Mouse (Mus musculus): ENCODE results near the gene Fgfr1op2. TPM values are rescaled to one million over a fixed set of nuclear protein-coding genes. Genes with fewer than 3 reads are reported as not detected.

The Fgfr1op2 gene
- polyA plus RNA-seq, 1 experiment from 2014 or later, result 77.1 TPM

- ATAC-seq (ENCODE audit: low FRiP score), result 0 out of 2 replicates have a peak, but pooled peaks have one; percentile 8
- H3K27ac ChIP-seq (ENCODE audit: low read depth, low read length), result no peak overlapping the region
- 11% methylated on average over 14 of the region's 14 CpGs for WGBS
- no peaks in the 10 kb centered on the region for H3K9me3 ChIP-seq (ENCODE audit: control insufficient read depth, low read length)
- H3K36me3 ChIP-seq (ENCODE audit: control insufficient read depth, insufficient read depth, low read length), result no peaks in the 10 kb centered on the region
- H3K4me3 ChIP-seq (ENCODE audit: low read depth, low read length), result peak overlapping the region; percentile 62
- peak overlapping the region; percentile 79 for H3K9ac ChIP-seq (ENCODE audit: low read length)
- peak; percentile 81 for DNase-seq (ENCODE audit: low spot score, missing footprints)
- no peaks in the 10 kb centered on the region; the same call in 1 of the 2 replicates for H3K4me1 ChIP-seq (ENCODE audit: control insufficient read depth, insufficient read depth, low read length)
- H3K27me3 ChIP-seq (ENCODE audit: control insufficient read depth, insufficient read depth, low read length), result no peaks in the 10 kb centered on the region
- H3K4me2 ChIP-seq, result peak overlapping the region; percentile 53
These were observed 56.6 kb downstream of the Fgfr1op2 start for GRCm38 (mm10) chr6:146633629-146634014.

GRCm38 (mm10) chr6:146634015-146634722, 57.2 kb downstream of the Fgfr1op2 start:
- H3K9ac ChIP-seq (ENCODE audit: low read length), result peak overlapping the region; percentile 79
- WGBS, result under 1% methylated on average over 74 of the region's 82 CpGs

GRCm38 (mm10) chr6:146634759-146635606, 58.0 kb downstream of the Fgfr1op2 start:
- Histone ChIP-seq H3K36me3 (ENCODE audit: control insufficient read depth, insufficient read depth, low read length) (no peaks in the 10 kb centered on the region), H3K4me2 (peak overlapping the region; percentile 53), H3K27ac (ENCODE audit: low read depth, low read length) (no peak overlapping the region), H3K4me1 (ENCODE audit: control insufficient read depth, insufficient read depth, low read length) (no peaks in the 10 kb centered on the region; the same call in 1 of the 2 replicates), H3K9me3 (ENCODE audit: control insufficient read depth, low read length) (no peaks in the 10 kb centered on the region), H3K9ac (ENCODE audit: low read length) (no peak overlapping the region), H3K4me3 (ENCODE audit: low read depth, low read length) (peak overlapping the region; percentile 62), H3K27me3 (ENCODE audit: control insufficient read depth, insufficient read depth, low read length) (no peaks in the 10 kb centered on the region)
- WGBS, result 65% methylated on average over 4 of the region's 4 CpGs
- peak; percentile 83 for DNase-seq (ENCODE audit: low spot score, missing footprints)
- no peak for ATAC-seq (ENCODE audit: low FRiP score)

More at GRCm38 (mm10) chr6:146634015-146634722, 57.2 kb downstream of the Fgfr1op2 start:
- Histone ChIP-seq H3K36me3 (ENCODE audit: control insufficient read depth, insufficient read depth, low read length) (no peaks in the 10 kb centered on the region), H3K4me1 (ENCODE audit: control insufficient read depth, insufficient read depth, low read length) (no peaks in the 10 kb centered on the region; the same call in 1 of the 2 replicates), H3K27ac (ENCODE audit: low read depth, low read length) (no peak overlapping the region; the same call in 1 of the 2 replicates), H3K9me3 (ENCODE audit: control insufficient read depth, low read length) (no peaks in the 10 kb centered on the region), H3K27me3 (ENCODE audit: control insufficient read depth, insufficient read depth, low read length) (no peaks in the 10 kb centered on the region), H3K4me3 (ENCODE audit: low read depth, low read length) (peak overlapping the region; percentile 62), H3K4me2 (peak overlapping the region; percentile 53)
- ATAC-seq (ENCODE audit: low FRiP score) (peak; percentile 97), DNase-seq (ENCODE audit: low spot score, missing footprints) (peak; percentile 98)

- Histone ChIP-seq H3K36me3 (ENCODE audit: control insufficient read depth, insufficient read depth, low read length) (no peaks in the 10 kb centered on the region), H3K27ac (ENCODE audit: low read depth, low read length) (no peak overlapping the region), H3K9me3 (ENCODE audit: control insufficient read depth, low read length) (no peaks in the 10 kb centered on the region), H3K27me3 (ENCODE audit: control insufficient read depth, insufficient read depth, low read length) (no peaks in the 10 kb centered on the region), H3K9ac (ENCODE audit: low read length) (no peak overlapping the region), H3K4me1 (ENCODE audit: control insufficient read depth, insufficient read depth, low read length) (no peaks in the 10 kb centered on the region; the same call in 1 of the 2 replicates), H3K4me3 (ENCODE audit: low read depth, low read length) (no peak overlapping the region), H3K4me2 (no peak overlapping the region)
- 91% methylated on average over 5 of the region's 5 CpGs for WGBS
- ATAC-seq (ENCODE audit: low FRiP score) (no peak), DNase-seq (ENCODE audit: low spot score, missing footprints) (no peak)
These were observed 59.5 kb downstream of the Fgfr1op2 start for GRCm38 (mm10) chr6:146636482-146636881.

- WGBS, result 88% methylated on average over 7 of the region's 7 CpGs
These were observed 63.3 kb downstream of the Fgfr1op2 start for GRCm38 (mm10) chr6:146640068-146640965.

GRCm38 (mm10) chr6:146640991-146641390, 64.0 kb downstream of the Fgfr1op2 start:
- DNase-seq (ENCODE audit: low spot score, missing footprints) (no peak), ATAC-seq (ENCODE audit: low FRiP score) (no peak)
- no peak overlapping the region for H3K4me2 ChIP-seq
- H3K9me3 ChIP-seq (ENCODE audit: control insufficient read depth, low read length), result no peaks in the 10 kb centered on the region
- WGBS, result 86% methylated on average over 6 of the region's 6 CpGs
- H3K4me3 ChIP-seq (ENCODE audit: low read depth, low read length), result no peak overlapping the region
- peaks cover 7% of the 10 kb centered on the region for H3K4me1 ChIP-seq (ENCODE audit: control insufficient read depth, insufficient read depth, low read length)
- H3K36me3 ChIP-seq (ENCODE audit: control insufficient read depth, insufficient read depth, low read length), result no peaks in the 10 kb centered on the region
- H3K27ac ChIP-seq (ENCODE audit: low read depth, low read length), result no peak overlapping the region
- H3K9ac ChIP-seq (ENCODE audit: low read length), result no peak overlapping the region
- no peaks in the 10 kb centered on the region for H3K27me3 ChIP-seq (ENCODE audit: control insufficient read depth, insufficient read depth, low read length)

More at GRCm38 (mm10) chr6:146640068-146640965, 63.3 kb downstream of the Fgfr1op2 start:
- Histone ChIP-seq H3K9me3 (ENCODE audit: control insufficient read depth, low read length) (no peaks in the 10 kb centered on the region), H3K27ac (ENCODE audit: low read depth, low read length) (no peak overlapping the region), H3K4me2 (no peak overlapping the region), H3K36me3 (ENCODE audit: control insufficient read depth, insufficient read depth, low read length) (no peaks in the 10 kb centered on the region), H3K4me1 (ENCODE audit: control insufficient read depth, insufficient read depth, low read length) (peaks cover 7% of the 10 kb centered on the region), H3K27me3 (ENCODE audit: control insufficient read depth, insufficient read depth, low read length) (no peaks in the 10 kb centered on the region), H3K4me3 (ENCODE audit: low read depth, low read length) (no peak overlapping the region), H3K9ac (ENCODE audit: low read length) (no peak overlapping the region)
- DNase-seq (ENCODE audit: low spot score, missing footprints) (no peak), ATAC-seq (ENCODE audit: low FRiP score) (no peak)

GRCm38 (mm10) chr6:146641621-146642210, 64.7 kb downstream of the Fgfr1op2 start:
- no peaks in the 10 kb centered on the region for H3K36me3 ChIP-seq (ENCODE audit: control insufficient read depth, insufficient read depth, low read length)
- no peaks in the 10 kb centered on the region for H3K27me3 ChIP-seq (ENCODE audit: control insufficient read depth, insufficient read depth, low read length)
- no peaks in the 10 kb centered on the region for H3K9me3 ChIP-seq (ENCODE audit: control insufficient read depth, low read length)
- WGBS, result 69% methylated on average over 11 of the region's 11 CpGs
- H3K4me2 ChIP-seq, result peak overlapping the region; percentile 82
- no peak overlapping the region; the same call in 1 of the 2 replicates for H3K27ac ChIP-seq (ENCODE audit: low read depth, low read length)
- DNase-seq (ENCODE audit: low spot score, missing footprints) (no peak), ATAC-seq (ENCODE audit: low FRiP score) (peak; percentile 2; the same call in 1 of the 2 replicates)
- peaks cover 7% of the 10 kb centered on the region for H3K4me1 ChIP-seq (ENCODE audit: control insufficient read depth, insufficient read depth, low read length)
- H3K9ac ChIP-seq (ENCODE audit: low read length), result peak overlapping the region; percentile 95
- H3K4me3 ChIP-seq (ENCODE audit: low read depth, low read length), result peak overlapping the region; percentile 77

Measured in midbrain, embryonic 11.5 days (tissue).